Mouse (Mus musculus) embryonic facial prominence, embryonic 15.5 days (tissue): ENCODE results near the gene Myo5c. TPM values are rescaled to one million over a fixed set of nuclear protein-coding genes. Genes with fewer than 3 reads are reported as not detected.

ENCODE experiments used
- ATAC-seq: fragments of 200-750 bp; cut with Nextera tagmentation; 2 replicates; pipeline ENCODE4 v1.8.0; 2017; ENCODE audit warnings: low read depth, moderate TSS enrichment; ENCODE audit not compliant: insufficient number of reproducible peaks, low FRiP score, low TSS enrichment
- H3K27ac ChIP-seq: fragments of 300-500 bp; sonication (generic); replicated peaks from 2 replicates; pipeline ENCODE4 v1.5.1; 2015; ENCODE audit warnings: mild to moderate bottlenecking, inconsistent platforms
- H3K27me3 ChIP-seq: fragments of 300-500 bp; sonication (generic); 2 replicates; pipeline ENCODE4 v1.6.1; 2015; ENCODE audit warnings: inconsistent platforms
- H3K36me3 ChIP-seq: fragments of 300-500 bp; sonication (generic); 2 replicates; pipeline ENCODE4 v1.6.1; 2015; ENCODE audit warnings: mild to moderate bottlenecking, inconsistent platforms
- H3K4me1 ChIP-seq: fragments of 300-500 bp; sonication (generic); 2 replicates; pipeline ENCODE4 v1.6.1; 2015; ENCODE audit warnings: inconsistent platforms
- H3K4me2 ChIP-seq: fragments of 300-500 bp; sonication (generic); replicated peaks from 2 replicates; pipeline ENCODE4 v1.6.1; 2015; ENCODE audit warnings: mild to moderate bottlenecking, inconsistent platforms
- H3K4me3 ChIP-seq: fragments of 300-500 bp; sonication (generic); replicated peaks from 2 replicates; pipeline ENCODE4 v1.5.1; 2015; ENCODE audit warnings: mild to moderate bottlenecking, inconsistent platforms
- H3K9ac ChIP-seq: fragments of 300-500 bp; sonication (generic); 2 replicates; pipeline ENCODE4 v1.6.1; 2015; ENCODE audit warnings: inconsistent platforms
- H3K9me3 ChIP-seq: fragments of 300-500 bp; sonication (generic); replicated peaks from 2 replicates; pipeline ENCODE4 v1.6.1; 2016; ENCODE audit warnings: inconsistent platforms
- WGBS: fragments of 180-500 bp; shearing (Covaris S2); methylation state at CpG from one replicate; pipeline ENCODE4 v1.1.7; 2015; 5-methylcytosine and 5-hydroxymethylcytosine counted together
- polyA plus RNA-seq: library from polyadenylated mRNA; unstranded; fragments of >200 nt; fragmentation: Nextera tagmentation; extraction: Ambion mirVana; gene quantifications from 2 replicates; pipeline ENCODE4 v1.2.1, GENCODE M21; 2015

Gene Myo5c
- polyA plus RNA-seq, 1 experiment from 2014 or later = 2.7 TPM

GRCm38 (mm10) chr9:75221420-75222287, 10.2 kb upstream of the Myo5c start:
- Histone ChIP-seq H3K27ac (no peak overlapping the region), H3K4me2 (no peak overlapping the region), H3K27me3 (no peaks in the 10 kb centered on the region), H3K9ac (no peak overlapping the region), H3K4me1 (peaks cover 10% of the 10 kb centered on the region), H3K36me3 (peaks cover 10% of the 10 kb centered on the region), H3K4me3 (no peak overlapping the region), H3K9me3 (no peaks in the 10 kb centered on the region)
- ATAC-seq = peak; percentile 82
- WGBS = 66% methylated on average over 10 of the region's 10 CpGs

- Histone ChIP-seq H3K36me3 (no peaks in the 10 kb centered on the region), H3K4me3 (no peak overlapping the region), H3K4me1 (peaks cover 19% of the 10 kb centered on the region), H3K9me3 (no peaks in the 10 kb centered on the region), H3K27ac (no peak overlapping the region), H3K9ac (no peak overlapping the region), H3K4me2 (no peak overlapping the region), H3K27me3 (peaks cover 28% of the 10 kb centered on the region)
- WGBS = 32% methylated on average over 8 of the region's 8 CpGs
- ATAC-seq = no peak
These were observed 1.0 kb downstream of the Myo5c start for GRCm38 (mm10) chr9:75232860-75233259.

- H3K36me3 ChIP-seq = no peaks in the 10 kb centered on the region
- no peak overlapping the region for H3K4me3 ChIP-seq
- WGBS = 33% methylated on average over 7 of the region's 7 CpGs
- peaks cover 28% of the 10 kb centered on the region for H3K27me3 ChIP-seq
- H3K4me1 ChIP-seq = peaks cover 19% of the 10 kb centered on the region
- H3K27ac ChIP-seq = no peak overlapping the region; the same call in 1 of the 2 replicates
- H3K4me2 ChIP-seq = no peak overlapping the region
- no peaks in the 10 kb centered on the region for H3K9me3 ChIP-seq
- ATAC-seq = no peak
- H3K9ac ChIP-seq = no peak overlapping the region
These were observed 2.5 kb downstream of the Myo5c start for GRCm38 (mm10) chr9:75234271-75234741.

- Histone ChIP-seq H3K9me3 (no peaks in the 10 kb centered on the region), H3K4me3 (no peak overlapping the region), H3K9ac (no peak overlapping the region), H3K4me1 (peaks cover 19% of the 10 kb centered on the region), H3K27me3 (peaks cover 28% of the 10 kb centered on the region), H3K36me3 (no peaks in the 10 kb centered on the region), H3K27ac (no peak overlapping the region), H3K4me2 (no peak overlapping the region)
- no peak for ATAC-seq
- WGBS = 50% methylated on average over 12 of the region's 12 CpGs
These were observed 3.3 kb downstream of the Myo5c start for GRCm38 (mm10) chr9:75234983-75235627.

GRCm38 (mm10) chr9:75235696-75236095, 3.9 kb downstream of the Myo5c start:
- no peak overlapping the region for H3K4me3 ChIP-seq
- H3K36me3 ChIP-seq = no peaks in the 10 kb centered on the region
- 78% methylated on average over 2 of the region's 2 CpGs for WGBS
- peaks cover 25% of the 10 kb centered on the region for H3K27me3 ChIP-seq
- H3K9me3 ChIP-seq = no peaks in the 10 kb centered on the region
- H3K27ac ChIP-seq = no peak overlapping the region
- no peak overlapping the region for H3K9ac ChIP-seq
- H3K4me2 ChIP-seq = no peak overlapping the region
- ATAC-seq = no peak
- peaks cover 19% of the 10 kb centered on the region for H3K4me1 ChIP-seq

- H3K9ac ChIP-seq = no peak overlapping the region
- ATAC-seq = no peak
- no peaks in the 10 kb centered on the region for H3K36me3 ChIP-seq
- no peak overlapping the region for H3K4me2 ChIP-seq
- no peaks in the 10 kb centered on the region for H3K9me3 ChIP-seq
- H3K4me1 ChIP-seq = peaks cover 19% of the 10 kb centered on the region
- H3K27ac ChIP-seq = no peak overlapping the region
- H3K4me3 ChIP-seq = no peak overlapping the region
- H3K27me3 ChIP-seq = peaks cover 18% of the 10 kb centered on the region
- 78% methylated on average over 12 of the region's 12 CpGs for WGBS
These were observed 4.8 kb downstream of the Myo5c start for GRCm38 (mm10) chr9:75236416-75237308.

- H3K27ac ChIP-seq = no peak overlapping the region
- ATAC-seq = no peak
- H3K4me2 ChIP-seq = no peak overlapping the region
- H3K9ac ChIP-seq = no peak overlapping the region
- H3K9me3 ChIP-seq = no peaks in the 10 kb centered on the region
- H3K27me3 ChIP-seq = peaks cover 5% of the 10 kb centered on the region; the same call in 1 of the 2 replicates
- no peak overlapping the region for H3K4me3 ChIP-seq
- H3K36me3 ChIP-seq = no peaks in the 10 kb centered on the region
- H3K4me1 ChIP-seq = 0 out of 2 replicates have a peak, but pooled peaks cover 11% of the 10 kb centered on the region
- 85% methylated on average over 3 of the region's 3 CpGs for WGBS
These were observed 6.4 kb downstream of the Myo5c start for GRCm38 (mm10) chr9:75238179-75238578.

GRCm38 (mm10) chr9:75243052-75243451, 11.2 kb downstream of the Myo5c start:
- 70% methylated on average over 6 of the region's 6 CpGs for WGBS
- no peak for ATAC-seq

GRCm38 (mm10) chr9:75243730-75244406, 12.0 kb downstream of the Myo5c start:
- 12% methylated on average over 5 of the region's 5 CpGs for WGBS
- Histone ChIP-seq H3K4me3 (no peak overlapping the region), H3K27ac (no peak overlapping the region), H3K27me3 (no peaks in the 10 kb centered on the region), H3K36me3 (no peaks in the 10 kb centered on the region), H3K4me1 (peaks cover 6% of the 10 kb centered on the region), H3K9ac (no peak overlapping the region), H3K4me2 (no peak overlapping the region), H3K9me3 (no peaks in the 10 kb centered on the region)
- ATAC-seq = peak; percentile 44; the same call in 1 of the 2 replicates

More at GRCm38 (mm10) chr9:75243052-75243451, 11.2 kb downstream of the Myo5c start:
- Histone ChIP-seq H3K4me1 (peaks cover 6% of the 10 kb centered on the region), H3K4me2 (no peak overlapping the region), H3K27ac (no peak overlapping the region), H3K9ac (no peak overlapping the region), H3K9me3 (no peaks in the 10 kb centered on the region), H3K4me3 (no peak overlapping the region), H3K36me3 (no peaks in the 10 kb centered on the region), H3K27me3 (no peaks in the 10 kb centered on the region)

- Histone ChIP-seq H3K4me1 (peaks cover 6% of the 10 kb centered on the region), H3K27ac (no peak overlapping the region), H3K36me3 (no peaks in the 10 kb centered on the region), H3K4me3 (no peak overlapping the region), H3K9me3 (no peaks in the 10 kb centered on the region), H3K27me3 (no peaks in the 10 kb centered on the region), H3K9ac (no peak overlapping the region), H3K4me2 (no peak overlapping the region)
- 70% methylated on average over 4 of the region's 4 CpGs for WGBS
- no peak for ATAC-seq
These were observed 12.7 kb downstream of the Myo5c start for GRCm38 (mm10) chr9:75244527-75244926.
